Mouse (Mus musculus): Measurements from ENCODE around the gene Ints14.

GRCm38 (mm10) chr9:65022580-65023135, 62.0 kb downstream of the Ints14 start:
- TF ChIP-seq CTCF (IDR thresholded peaks at IDR 0.05; ENCODE audit: control insufficient read depth, insufficient read depth, insufficient replicate concordance, low read depth, low read length) = no peak
- no peak for TF ChIP-seq POLR2A (IDR thresholded peaks at IDR 0.05; ENCODE audit: control insufficient read depth, low read depth, low read length)

Data from testis, adult 2 months (tissue).